In the genomic region with DNA sequence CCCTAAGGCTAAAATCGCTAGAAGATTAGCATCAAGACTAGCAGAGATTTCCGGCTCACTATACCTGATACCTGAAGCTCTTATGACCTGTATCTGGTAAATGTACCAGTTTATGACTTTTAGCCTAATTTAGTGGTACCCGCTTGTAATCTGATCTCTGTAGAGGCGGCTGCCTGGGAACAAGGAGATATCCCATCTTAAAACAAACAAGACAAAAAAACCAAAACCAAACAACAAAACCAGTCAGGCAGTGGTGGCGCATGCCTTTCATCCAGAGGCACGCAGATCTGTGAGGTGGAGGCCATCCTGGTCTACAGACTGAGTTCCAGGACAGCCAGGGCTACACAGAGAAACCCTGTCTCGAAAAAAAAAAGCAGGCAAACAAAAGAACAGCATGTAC, we compare ENCODE assay signal across 21 mouse cellular contexts. TPM values are rescaled to one million over a fixed set of nuclear protein-coding genes. Genes with fewer than 3 reads are reported as not detected.
DNase-seq lines count a peak whose midpoint lies in the region; ATAC-seq and TF ChIP-seq lines count a peak whose summit lies in the region.
"Had no signal": no experiment of that assay in that cellular context is flagged by ENCODE, and none has a peak within 500 bp of the region (broad histone marks: within the 10 kb centered on the region; RNA-seq: fewer than 3 reads in every experiment).

No protein-coding gene starts in this region.

- no peak for TF ChIP-seq CTCF in forebrain, postnatal 0 days (IDR thresholded peaks at IDR 0.05; ENCODE audit: low read depth)
- no peak for TF ChIP-seq CTCF in liver, adult 2 months (IDR thresholded peaks at IDR 0.05; ENCODE audit: low read depth, low read length)

- H3K27ac ChIP-seq in forebrain, embryonic 10.5 days, result peak overlapping the region; percentile 44; the same call in 1 of the 2 replicates
- H3K27ac ChIP-seq in forebrain, postnatal 0 days (ENCODE audit: low read depth, low read length), result no peak overlapping the region
- H3K27ac ChIP-seq in liver, adult 2 months (replicated peaks; ENCODE audit: insufficient read depth, low read depth, low read length), result no peak overlapping the region
- peak overlapping the region; percentile 71 for H3K27ac ChIP-seq in embryonic facial prominence, embryonic 10.5 days (replicated peaks)
- H3K27ac ChIP-seq in embryonic facial prominence, embryonic 15.5 days (replicated peaks), result peak overlapping the region; percentile 17
- H3K27ac ChIP-seq: heart, adult 2 months; hindbrain, embryonic 15.5 days had no signal

- no peak for DNase-seq in forebrain, embryonic 10.5 days (ENCODE audit: extremely low spot score, low spot score)
- DNase-seq in forebrain, postnatal 0 days, result no peak
- peak; percentile 75 for DNase-seq in liver, adult 2 months (ENCODE audit: extremely low read depth, low read depth, low spot score)
- no peak for DNase-seq in liver
- DNase-seq in embryonic facial prominence, embryonic 10.5 days (ENCODE audit: low spot score), result no peak
- DNase-seq in adrenal gland, adult 18-20 months (ENCODE audit: low spot score in 2 of 2), result no peak
- no peak for DNase-seq in layer of hippocampus, postnatal 14 days (ENCODE audit: low spot score in 2 of 2)
- DNase-seq: adrenal gland, postnatal 14 days; B cell, adult 2 months; cerebellum, adult 11-12 months; cerebellum, adult 9-10 months; cerebellum, postnatal 36 days; gastrocnemius, postnatal 14 days; heart, adult 2 months; heart, postnatal 36 days had no signal

- no peak overlapping the region for H3K4me3 ChIP-seq in forebrain, embryonic 10.5 days
- no peak overlapping the region for H3K4me3 ChIP-seq in forebrain, postnatal 0 days (ENCODE audit: low read depth, low read length)
- no peak overlapping the region for H3K4me3 ChIP-seq in liver, adult 2 months (ENCODE audit: insufficient read depth, low read depth, low read length)
- no peak overlapping the region for H3K4me3 ChIP-seq in embryonic facial prominence, embryonic 10.5 days
- H3K4me3 ChIP-seq in embryonic facial prominence, embryonic 15.5 days (replicated peaks), result no peak overlapping the region
- H3K4me3 ChIP-seq: heart, adult 2 months; heart, embryonic 12.5 days; hindbrain, embryonic 15.5 days had no signal

- no peak overlapping the region for H3K4me2 ChIP-seq in forebrain, postnatal 0 days (ENCODE audit: low read depth)
- H3K4me2 ChIP-seq in embryonic facial prominence, embryonic 15.5 days (replicated peaks), result no peak overlapping the region
- H3K4me2 ChIP-seq: heart, embryonic 12.5 days; hindbrain, embryonic 15.5 days had no signal

- H3K36me3 ChIP-seq in forebrain, embryonic 10.5 days (replicated peaks), result no peaks in the 10 kb centered on the region
- H3K36me3 ChIP-seq in forebrain, postnatal 0 days (ENCODE audit: insufficient read depth), result no peaks in the 10 kb centered on the region
- no peaks in the 10 kb centered on the region for H3K36me3 ChIP-seq in liver, adult 2 months (ENCODE audit: control insufficient read depth, insufficient read depth, low read length)
- H3K36me3 ChIP-seq in embryonic facial prominence, embryonic 10.5 days (replicated peaks), result no peaks in the 10 kb centered on the region
- no peaks in the 10 kb centered on the region for H3K36me3 ChIP-seq in embryonic facial prominence, embryonic 15.5 days
- H3K36me3 ChIP-seq: G1E; heart, embryonic 12.5 days; hindbrain, embryonic 15.5 days had no signal

- 81% methylated on average over 7 of the region's 7 CpGs for WGBS in forebrain, embryonic 10.5 days
- WGBS in forebrain, postnatal 0 days, result 75% methylated on average over 7 of the region's 7 CpGs
- WGBS in liver, adult 2 months, result 25% methylated on average over 7 of the region's 7 CpGs
- 66% methylated on average over 7 of the region's 7 CpGs for WGBS in embryonic facial prominence, embryonic 10.5 days
- 46% methylated on average over 7 of the region's 7 CpGs for WGBS in embryonic facial prominence, embryonic 15.5 days

- H3K9ac ChIP-seq in forebrain, postnatal 0 days, result no peak overlapping the region
- no peak overlapping the region for H3K9ac ChIP-seq in liver, adult 2 months (ENCODE audit: low read depth, low read length)
- H3K9ac ChIP-seq in embryonic facial prominence, embryonic 15.5 days, result no peak overlapping the region
- H3K9ac ChIP-seq: heart, embryonic 12.5 days; hindbrain, embryonic 15.5 days had no signal

- peaks cover 30% of the 10 kb centered on the region for H3K4me1 ChIP-seq in forebrain, embryonic 10.5 days
- no peaks in the 10 kb centered on the region for H3K4me1 ChIP-seq in forebrain, postnatal 0 days (ENCODE audit: insufficient read depth)
- H3K4me1 ChIP-seq in liver, adult 2 months (ENCODE audit: control insufficient read depth, insufficient read depth, low read length), result peaks cover 4% of the 10 kb centered on the region; the same call in 1 of the 2 replicates
- peaks cover 45% of the 10 kb centered on the region for H3K4me1 ChIP-seq in embryonic facial prominence, embryonic 10.5 days
- peaks cover 8% of the 10 kb centered on the region for H3K4me1 ChIP-seq in embryonic facial prominence, embryonic 15.5 days

- H3K9me3 ChIP-seq in forebrain, embryonic 10.5 days, result no peaks in the 10 kb centered on the region
- no peaks in the 10 kb centered on the region for H3K9me3 ChIP-seq in forebrain, postnatal 0 days (ENCODE audit: low read length)
- H3K9me3 ChIP-seq in embryonic facial prominence, embryonic 10.5 days, result no peaks in the 10 kb centered on the region
- H3K9me3 ChIP-seq in embryonic facial prominence, embryonic 15.5 days (replicated peaks), result no peaks in the 10 kb centered on the region
- H3K9me3 ChIP-seq: G1E; heart, embryonic 12.5 days; hindbrain, embryonic 15.5 days had no signal

- H3K79me2 ChIP-seq in liver, adult 2 months (ENCODE audit: control insufficient read depth, insufficient read depth, low read length), result no peaks in the 10 kb centered on the region

- no peak for ATAC-seq in forebrain, postnatal 0 days
- ATAC-seq in embryonic facial prominence, embryonic 15.5 days (ENCODE audit: insufficient number of reproducible peaks, low FRiP score, low TSS enrichment, low read depth), result no peak
- ATAC-seq: CD4-positive, CD25-positive, alpha-beta regulatory T cell, adult 4 months; forebrain, embryonic 14.5 days had no signal

- no peak for TF ChIP-seq POLR2A in liver, adult 2 months (IDR thresholded peaks at IDR 0.05; ENCODE audit: extremely low read depth, insufficient read depth, low read length)

- peaks cover 13% of the 10 kb centered on the region for H3K27me3 ChIP-seq in forebrain, embryonic 10.5 days (ENCODE audit: poor library complexity, severe bottlenecking)
- H3K27me3 ChIP-seq in forebrain, postnatal 0 days (ENCODE audit: insufficient read depth, low read length), result no peaks in the 10 kb centered on the region
- no peaks in the 10 kb centered on the region for H3K27me3 ChIP-seq in liver, adult 2 months (ENCODE audit: control insufficient read depth, insufficient read depth, low read length)
- H3K27me3 ChIP-seq in embryonic facial prominence, embryonic 10.5 days (replicated peaks; ENCODE audit: low read depth, poor library complexity, severe bottlenecking), result no peaks in the 10 kb centered on the region
- H3K27me3 ChIP-seq in embryonic facial prominence, embryonic 15.5 days, result no peaks in the 10 kb centered on the region
- H3K27me3 ChIP-seq: heart, embryonic 12.5 days; hindbrain, embryonic 15.5 days had no signal

RNA-seq across cellular contexts. Expression of a gene that starts 7.1 kb away (rescaled TPM):
- 174 and 178 TPM in 2 replicates for polyA plus RNA-seq in forebrain, embryonic 10.5 days (2016; fragmentation: Nextera tagmentation; extraction: Ambion mirVana)
- 98.3 and 120 TPM in 2 replicates for total RNA-seq in forebrain, postnatal 0 days (2014; rRNA removed)
- 62.7 and 85.6 TPM in 2 replicates for polyA plus RNA-seq in forebrain, postnatal 0 days (2015; fragmentation: Nextera tagmentation; extraction: Ambion mirVana)
- total RNA-seq in liver, adult 2 months (2014; rRNA removed), result 54.2 and 58.3 TPM in 2 replicates
- polyA plus RNA-seq in liver, adult 2 months (2012; rRNA removed), result 31.7 and 37.9 TPM in 2 replicates
- 200 and 207 TPM in 2 replicates for polyA plus RNA-seq in embryonic facial prominence, embryonic 10.5 days (2016; fragmentation: Nextera tagmentation; extraction: Ambion mirVana)
- 190 and 202 TPM in 2 replicates for polyA plus RNA-seq in embryonic facial prominence, embryonic 15.5 days (2015; fragmentation: Nextera tagmentation; extraction: Ambion mirVana)
- total RNA-seq in adrenal gland, adult 18-20 months (2021), result 100 to 1,000 TPM; 170 to 215 TPM
- total RNA-seq in layer of hippocampus, postnatal 14 days (2021), result 100 to 1,000 TPM; 228 TPM

Comparison
In these comparisons a context has a peak if more than half of its experiments do, and no peak if none do; other contexts are left out.
1. H3K27ac ChIP-seq: peak in forebrain, embryonic 10.5 days (single experiment), embryonic facial prominence, embryonic 10.5 days (single experiment) and embryonic facial prominence, embryonic 15.5 days (single experiment); none in forebrain, postnatal 0 days (single experiment) and liver, adult 2 months (single experiment).